Mouse (Mus musculus) intestine, embryonic 14.5 days (tissue): ENCODE data around the gene Desi1. TPM values are rescaled to one million over a fixed set of nuclear protein-coding genes. Genes with fewer than 3 reads are reported as not detected.

Experiments used
- ATAC-seq: fragments of 200-750 bp; cut with Nextera tagmentation; replicated peaks from 2 replicates; pipeline ENCODE4 v1.8.0; 2017; ENCODE audit warnings: low read depth, moderate number of reproducible peaks, moderate TSS enrichment, moderate library complexity; ENCODE audit not compliant: low FRiP score, low TSS enrichment
- DNase-seq: peaks from one replicate; pipeline ENCODE4 v3.0.0-alpha.2; 2018; ENCODE audit warnings: low spot score
- H3K27ac ChIP-seq: fragments of 300-500 bp; sonication (generic); 2 replicates; pipeline ENCODE4 v1.5.1; 2014; ENCODE audit warnings: low read depth, mild to moderate bottlenecking, control low read depth
- H3K27me3 ChIP-seq: fragments of 300-500 bp; sonication (generic); replicated peaks from 2 replicates; pipeline ENCODE4 v1.6.1; 2014; ENCODE audit warnings: low read length, control low read depth; ENCODE audit not compliant: control insufficient read depth, insufficient read depth
- H3K36me3 ChIP-seq: fragments of 300-500 bp; sonication (generic); 2 replicates; pipeline ENCODE4 v1.6.1; 2014; ENCODE audit warnings: low read length, control low read depth; ENCODE audit not compliant: control insufficient read depth, insufficient read depth
- H3K4me1 ChIP-seq: fragments of 300-500 bp; sonication (generic); replicated peaks from 2 replicates; pipeline ENCODE4 v1.6.1; 2014; ENCODE audit warnings: low read length, control low read depth, mixed read lengths; ENCODE audit not compliant: control insufficient read depth, insufficient read depth
- H3K4me2 ChIP-seq: fragments of 300-500 bp; sonication (generic); 2 replicates; pipeline ENCODE4 v1.6.1; 2014; ENCODE audit warnings: low read length
- H3K4me3 ChIP-seq: fragments of 300-500 bp; sonication (generic); 2 replicates; pipeline ENCODE4 v1.5.1; 2014; ENCODE audit warnings: low read depth, low read length, control low read depth, mixed read lengths
- H3K9ac ChIP-seq: fragments of 300-500 bp; sonication (generic); 2 replicates; pipeline ENCODE4 v1.6.1; 2014; ENCODE audit warnings: mild to moderate bottlenecking, low read length
- H3K9me3 ChIP-seq: fragments of 300-500 bp; sonication (generic); 2 replicates; pipeline ENCODE4 v1.6.1; 2016; ENCODE audit warnings: low read length, control low read depth; ENCODE audit not compliant: control insufficient read depth
- WGBS: fragments of 180-500 bp; shearing (Covaris S2); extraction: QIAGEN DNeasy Blood & Tissue Kit; methylation state at CpG from one replicate; pipeline ENCODE4 v1.1.7; 2014; 5-methylcytosine and 5-hydroxymethylcytosine counted together
- polyA plus RNA-seq: library from polyadenylated mRNA; unstranded; fragments of >200 nt; fragmentation: Nextera tagmentation; extraction: Ambion mirVana; gene quantifications from 2 replicates; pipeline ENCODE4 v1.2.1, GENCODE M21; 2014

Desi1 gene
- polyA plus RNA-seq, 1 experiment from 2014 or later = 26.7 TPM

DNA sequence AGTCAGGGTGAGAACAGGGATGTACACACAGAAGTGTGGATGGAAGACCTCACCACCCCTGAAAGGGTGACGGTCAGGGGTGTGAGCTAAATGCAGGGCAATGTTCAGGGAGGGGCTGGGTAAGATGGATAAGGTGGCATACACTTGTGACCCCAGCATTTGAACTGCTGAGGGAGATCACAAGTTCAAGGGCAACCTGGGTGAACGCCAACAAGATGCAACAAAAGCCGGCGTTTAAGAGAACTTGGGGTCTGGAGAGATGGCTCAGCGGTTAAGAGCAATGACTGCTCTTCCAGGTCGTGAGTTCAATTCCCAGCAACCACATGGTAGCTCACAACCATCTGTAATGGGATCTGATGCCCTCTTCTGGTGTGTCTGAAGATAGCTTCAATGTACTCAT lies 78.9 kb downstream of the Desi1 start:
- ATAC-seq (no peak), DNase-seq (no peak)
- H3K36me3 ChIP-seq = peaks cover 22% of the 10 kb centered on the region
- no peak overlapping the region for H3K27ac ChIP-seq
- H3K9ac ChIP-seq = no peak overlapping the region
- no peak overlapping the region for H3K4me3 ChIP-seq
- WGBS = 89% methylated on average over 6 of the region's 6 CpGs
- no peak overlapping the region for H3K4me2 ChIP-seq
- H3K27me3 ChIP-seq = no peaks in the 10 kb centered on the region
- no peaks in the 10 kb centered on the region for H3K9me3 ChIP-seq
- H3K4me1 ChIP-seq = no peaks in the 10 kb centered on the region

DNA sequence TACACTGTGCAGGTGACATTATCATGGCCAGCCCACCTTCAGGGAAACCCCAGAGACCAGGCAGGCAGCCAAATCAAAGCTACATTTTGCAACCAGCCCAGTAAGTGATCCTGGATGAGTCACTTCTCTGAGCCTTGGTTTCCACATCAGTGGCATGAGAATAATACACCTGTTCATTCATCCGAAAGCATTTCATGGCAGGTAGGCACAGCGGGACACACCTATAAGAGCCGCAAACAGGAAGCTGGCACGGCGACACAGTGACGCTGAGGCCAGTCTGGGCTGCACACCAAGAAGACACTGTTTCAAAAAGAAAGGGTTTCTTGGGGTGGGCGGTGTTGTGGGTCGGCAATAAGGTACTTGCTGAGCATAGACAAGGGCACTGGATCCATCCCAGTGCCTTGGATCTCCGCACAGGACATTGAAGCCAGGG lies 79.5 kb downstream of the Desi1 start:
- Histone ChIP-seq H3K9me3 (no peaks in the 10 kb centered on the region), H3K4me3 (no peak overlapping the region), H3K9ac (no peak overlapping the region), H3K4me2 (no peak overlapping the region), H3K27ac (no peak overlapping the region), H3K27me3 (no peaks in the 10 kb centered on the region), H3K4me1 (no peaks in the 10 kb centered on the region), H3K36me3 (peaks cover 22% of the 10 kb centered on the region)
- ATAC-seq = no peak
- DNase-seq = no peak
- 96% methylated on average over 9 of the region's 9 CpGs for WGBS

DNA sequence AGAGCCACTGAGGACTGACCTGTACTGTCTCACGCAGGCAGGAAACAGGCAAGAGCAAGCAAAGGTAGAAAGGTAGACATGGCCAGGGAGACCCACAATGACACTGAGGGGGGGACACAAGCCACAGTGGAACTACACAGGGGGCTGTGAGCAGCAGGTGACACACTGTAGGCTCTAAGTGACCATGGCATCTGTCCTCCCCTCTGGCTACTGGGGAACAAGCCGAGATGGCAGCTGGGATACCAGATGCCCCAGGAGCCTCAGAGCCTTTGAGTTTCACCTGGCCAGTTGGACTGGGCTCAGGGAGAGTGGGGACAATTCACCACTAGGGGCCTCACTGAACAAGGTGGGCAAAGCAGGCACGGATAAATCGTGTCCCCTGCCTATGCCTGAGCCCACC lies 81.4 kb downstream of the Desi1 start:
- no peak overlapping the region for H3K9ac ChIP-seq
- no peak overlapping the region for H3K4me2 ChIP-seq
- 86% methylated on average over 4 of the region's 4 CpGs for WGBS
- H3K27me3 ChIP-seq = no peaks in the 10 kb centered on the region
- no peak for ATAC-seq
- no peak overlapping the region for H3K4me3 ChIP-seq
- DNase-seq = no peak
- no peak overlapping the region for H3K27ac ChIP-seq
- H3K9me3 ChIP-seq = no peaks in the 10 kb centered on the region
- H3K36me3 ChIP-seq = peaks cover 22% of the 10 kb centered on the region
- no peaks in the 10 kb centered on the region for H3K4me1 ChIP-seq

DNA sequence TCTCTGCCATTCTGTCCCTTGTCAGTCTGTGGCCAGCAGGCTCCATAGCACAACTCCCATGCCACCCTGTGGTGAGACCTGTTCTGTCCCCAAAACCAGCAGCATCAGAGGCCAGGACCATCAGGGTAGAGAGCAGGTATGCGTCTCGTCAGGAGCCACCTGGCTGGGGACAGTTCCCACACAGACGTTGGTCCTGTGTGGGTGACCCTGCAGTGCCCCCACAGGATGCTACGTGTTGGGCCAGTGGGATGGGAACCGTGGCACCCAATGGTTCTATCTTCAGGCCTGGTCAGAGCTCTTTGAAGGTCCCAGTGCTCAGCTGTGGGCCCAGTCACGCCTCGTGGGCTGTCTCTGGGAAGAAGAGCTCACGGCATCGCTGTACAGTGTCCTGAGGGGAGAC lies 82.5 kb downstream of the Desi1 start:
- 84% methylated on average over 9 of the region's 9 CpGs for WGBS
- Histone ChIP-seq H3K4me3 (no peak overlapping the region), H3K9me3 (no peaks in the 10 kb centered on the region), H3K36me3 (peaks cover 22% of the 10 kb centered on the region), H3K27me3 (no peaks in the 10 kb centered on the region), H3K27ac (no peak overlapping the region), H3K4me1 (no peaks in the 10 kb centered on the region), H3K9ac (no peak overlapping the region), H3K4me2 (no peak overlapping the region)
- ATAC-seq (no peak), DNase-seq (no peak)

DNA sequence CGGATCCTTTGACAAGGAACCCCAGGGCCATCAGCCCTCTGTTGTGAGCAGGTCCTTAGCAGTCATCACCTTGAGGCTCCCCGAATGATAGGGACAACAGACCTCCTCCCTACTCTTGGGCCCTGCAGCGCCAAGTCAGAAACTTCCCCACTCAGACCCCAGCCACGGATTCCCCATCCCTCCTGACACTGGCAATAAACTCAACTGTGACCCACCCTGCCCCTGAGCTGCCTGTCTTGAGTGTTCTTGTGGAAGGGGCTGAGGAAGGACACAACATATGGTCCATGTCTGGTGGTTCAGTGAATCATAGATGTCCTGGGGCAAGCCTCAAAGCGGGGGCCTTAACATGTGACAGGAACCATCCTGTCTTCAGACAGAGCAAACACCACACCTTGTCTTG lies 82.9 kb downstream of the Desi1 start:
- Histone ChIP-seq H3K27ac (no peak overlapping the region), H3K9ac (no peak overlapping the region), H3K4me3 (no peak overlapping the region), H3K4me2 (no peak overlapping the region), H3K36me3 (peaks cover 22% of the 10 kb centered on the region), H3K27me3 (no peaks in the 10 kb centered on the region), H3K4me1 (no peaks in the 10 kb centered on the region), H3K9me3 (no peaks in the 10 kb centered on the region)
- DNase-seq (no peak), ATAC-seq (no peak)
- WGBS = 84% methylated on average over 5 of the region's 5 CpGs

DNA sequence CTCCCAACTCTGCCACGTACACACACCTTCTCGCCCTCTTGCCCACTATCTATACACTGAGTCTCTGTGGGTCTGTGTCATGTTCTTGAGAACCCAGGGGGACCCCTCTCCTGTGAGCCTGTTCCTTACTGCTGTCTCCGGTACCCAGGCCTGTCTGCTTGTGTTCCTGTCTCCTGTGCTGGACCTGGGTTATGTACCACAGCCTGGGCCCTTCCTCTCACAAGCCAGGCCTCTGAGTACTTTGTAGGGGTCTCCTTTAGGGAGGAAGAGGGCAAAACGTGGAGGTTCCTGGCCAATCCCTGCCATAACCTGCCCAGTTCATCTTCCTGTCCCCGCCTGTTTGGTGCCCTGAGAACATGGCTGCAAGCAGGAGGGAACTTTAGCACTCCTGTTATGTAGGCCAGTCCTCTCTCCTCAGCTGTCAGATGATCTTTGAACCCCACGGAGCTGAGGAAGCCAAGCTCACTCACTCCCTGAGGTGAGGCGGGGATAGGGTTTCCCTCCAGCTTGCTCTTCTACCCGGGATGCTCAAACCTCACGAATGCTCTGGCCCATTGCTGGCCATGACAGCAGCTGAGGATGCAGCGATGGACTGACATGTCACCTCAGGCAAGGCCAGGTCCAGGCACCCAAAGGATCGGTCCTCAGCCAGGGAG lies 84.1 kb downstream of the Desi1 start:
- 73% methylated on average over 11 of the region's 11 CpGs for WGBS
- Histone ChIP-seq H3K9ac (no peak overlapping the region), H3K4me3 (no peak overlapping the region), H3K27me3 (no peaks in the 10 kb centered on the region), H3K4me1 (no peaks in the 10 kb centered on the region), H3K9me3 (no peaks in the 10 kb centered on the region), H3K27ac (no peak overlapping the region), H3K36me3 (peaks cover 16% of the 10 kb centered on the region), H3K4me2 (no peak overlapping the region)
- DNase-seq = no peak
- ATAC-seq = no peak

DNA sequence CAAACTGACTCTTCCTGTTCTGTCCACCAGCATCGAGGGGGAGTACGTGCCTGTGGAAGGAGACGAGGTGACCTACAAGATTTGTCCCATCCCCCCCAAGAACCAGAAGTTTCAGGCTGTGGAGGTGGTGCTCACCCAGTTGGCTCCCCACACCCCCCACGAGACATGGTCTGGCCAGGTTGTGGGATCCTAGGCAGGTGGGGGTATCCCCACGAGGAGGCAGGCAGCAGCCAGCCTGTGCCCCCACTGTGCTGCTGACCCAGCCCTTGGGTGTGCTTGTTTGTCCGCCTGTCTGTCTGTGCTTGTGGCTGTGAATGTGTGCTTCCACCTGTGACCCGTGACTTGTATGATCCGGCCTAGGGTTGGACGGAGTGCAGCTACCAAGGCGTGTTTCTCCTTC lies 84.6 kb downstream of the Desi1 start:
- no peaks in the 10 kb centered on the region for H3K27me3 ChIP-seq
- no peak for DNase-seq
- H3K4me3 ChIP-seq = no peak overlapping the region
- no peaks in the 10 kb centered on the region for H3K9me3 ChIP-seq
- no peaks in the 10 kb centered on the region for H3K4me1 ChIP-seq
- ATAC-seq = no peak
- H3K36me3 ChIP-seq = peaks cover 13% of the 10 kb centered on the region; the same call in 1 of the 2 replicates
- H3K27ac ChIP-seq = no peak overlapping the region
- H3K9ac ChIP-seq = no peak overlapping the region
- 77% methylated on average over 10 of the region's 10 CpGs for WGBS
- H3K4me2 ChIP-seq = no peak overlapping the region

DNA sequence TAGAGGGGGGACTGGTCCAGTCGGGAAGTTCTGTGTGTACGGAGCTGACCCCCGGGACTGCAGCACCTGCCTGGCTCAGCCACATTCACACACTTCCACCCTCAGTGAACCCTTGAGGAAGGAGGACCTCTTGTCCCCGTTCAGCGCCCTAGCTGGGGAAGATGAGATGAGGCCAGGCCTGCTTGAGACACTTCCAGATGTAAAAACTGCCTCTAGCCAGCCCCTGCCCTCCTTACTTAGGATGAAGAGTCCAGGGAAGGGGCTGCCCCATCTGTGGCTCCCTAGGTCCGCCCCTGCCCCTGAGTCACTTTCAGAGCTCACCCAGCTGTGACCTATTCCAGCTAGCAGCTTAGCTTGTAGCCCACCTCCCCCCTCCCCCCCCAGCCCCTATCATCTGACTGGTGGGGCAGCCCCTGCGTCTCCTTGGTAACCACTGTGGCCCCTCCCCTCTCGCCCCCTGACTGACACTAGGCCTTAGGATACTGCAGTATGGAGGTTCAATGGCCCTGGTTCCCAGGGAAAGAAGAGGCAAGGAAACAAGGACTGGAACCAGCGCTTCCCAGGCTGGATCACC lies 90.4 kb downstream of the Desi1 start:
- DNase-seq (no peak), ATAC-seq (no peak)
- no peaks in the 10 kb centered on the region for H3K9me3 ChIP-seq
- H3K4me1 ChIP-seq = 0 out of 2 replicates have a peak, but pooled peaks cover under 1% of the 10 kb centered on the region
- H3K27ac ChIP-seq = no peak overlapping the region
- H3K4me3 ChIP-seq = no peak overlapping the region
- H3K4me2 ChIP-seq = no peak overlapping the region
- WGBS = 19% methylated on average over 9 of the region's 9 CpGs
- H3K36me3 ChIP-seq = no peaks in the 10 kb centered on the region
- H3K9ac ChIP-seq = no peak overlapping the region
- no peaks in the 10 kb centered on the region for H3K27me3 ChIP-seq
